Mouse (Mus musculus) B cell, adult 2 months (primary cell): ENCODE data around the gene Synj2.

Source experiments
- DNase-seq, 2 experiments: peaks; one replicate each; pipeline ENCODE4 v3.0.0; 2022

The Synj2 gene

DNA sequence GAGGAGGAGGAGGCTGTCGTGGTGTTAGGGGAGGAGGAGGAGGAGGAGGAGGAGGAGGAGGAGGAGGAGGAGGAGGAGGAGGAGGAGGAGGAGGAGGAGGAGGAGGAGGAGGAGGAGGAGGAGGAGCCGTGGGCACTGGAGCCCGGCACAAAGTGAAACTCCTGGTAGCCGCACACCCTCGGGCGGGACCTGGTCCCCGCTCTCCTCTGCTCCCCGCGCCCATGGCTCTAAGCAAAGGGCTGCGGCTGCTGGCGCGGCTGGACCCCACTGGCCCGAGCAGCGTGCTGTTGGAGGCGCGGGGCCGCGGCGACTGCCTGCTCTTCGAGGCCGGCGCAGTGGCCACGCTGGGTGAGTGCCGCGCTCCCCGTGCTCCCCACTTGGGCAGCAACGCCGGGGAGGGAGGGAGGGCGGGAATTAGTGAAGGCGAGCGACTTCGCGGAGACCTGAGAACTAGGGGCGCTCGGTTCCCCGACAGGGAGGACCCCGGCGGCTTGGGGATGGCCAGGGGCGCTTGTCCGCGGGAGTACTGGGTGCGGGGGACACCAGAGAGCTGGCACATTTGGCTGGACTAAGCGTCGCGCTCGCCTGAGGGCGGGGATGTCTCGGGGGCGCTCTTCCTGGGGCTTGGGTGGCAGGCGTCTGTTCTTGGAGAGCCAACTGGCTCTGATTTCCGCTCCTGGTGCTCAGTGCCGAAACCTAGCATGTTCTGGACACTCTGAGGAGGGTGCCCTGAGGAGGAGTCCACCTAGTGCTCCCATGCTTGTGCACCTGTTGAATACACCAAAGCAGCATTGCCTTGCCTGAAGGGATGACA lies at the start of gene Synj2:
Synj2 (plus strand) TSS at position 51 of the 814 bp plus-strand sequence.
- DNase-seq = peak; percentile 48 to 53

DNA sequence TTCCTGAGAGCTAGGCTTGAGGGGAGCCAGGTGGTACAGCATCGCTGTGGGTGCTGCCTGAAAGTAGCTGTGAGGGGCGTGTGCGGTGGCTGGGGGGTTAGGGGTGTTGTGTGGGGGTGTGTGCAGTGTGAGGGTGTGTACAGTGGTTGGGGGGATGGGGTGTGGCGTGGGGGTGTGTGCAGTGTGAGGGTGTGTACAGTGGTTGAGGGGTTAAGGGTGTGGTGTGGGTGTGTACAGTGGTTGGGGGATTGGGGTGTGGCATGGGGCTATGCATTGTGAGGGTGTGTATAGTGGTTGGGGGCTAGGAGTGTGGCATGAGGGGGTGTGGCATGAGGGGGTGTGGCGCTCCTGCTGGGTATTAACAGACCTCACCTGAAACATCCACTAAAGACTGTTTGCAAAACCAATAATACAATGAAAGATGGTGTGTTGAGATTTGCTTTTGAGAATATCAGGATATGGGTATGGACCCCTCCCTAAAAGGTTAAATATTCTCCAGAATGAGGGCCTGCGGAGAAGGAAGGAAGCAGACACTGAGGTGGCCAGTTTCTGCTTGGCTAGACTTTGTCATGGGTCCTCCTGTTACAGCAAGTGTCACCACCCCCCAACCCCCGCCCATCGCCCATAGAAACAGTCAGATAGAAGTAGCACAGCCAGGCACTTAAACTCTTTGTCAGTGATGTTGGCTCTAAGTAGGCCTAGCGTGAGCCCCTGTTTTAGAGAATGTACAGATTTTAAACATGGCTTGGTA lies 49.0 kb upstream of the Synj2 start:
- no peak for DNase-seq

- DNase-seq = no peak
These were observed 48.0 kb upstream of the Synj2 start for GRCm38 (mm10) chr17:5893092-5893491.

- DNase-seq = no peak
These were observed 47.4 kb upstream of the Synj2 start for GRCm38 (mm10) chr17:5893574-5894148.

GRCm38 (mm10) chr17:5896066-5896465 lies 45.0 kb upstream of the Synj2 start:
- no peak for DNase-seq

GRCm38 (mm10) chr17:5896607-5897006 lies 44.5 kb upstream of the Synj2 start:
- DNase-seq = no peak

GRCm38 (mm10) chr17:5897326-5898200 lies 43.5 kb upstream of the Synj2 start:
- peak; percentile 61 to 70 for DNase-seq

- no peak for DNase-seq
These were observed 41.8 kb upstream of the Synj2 start for GRCm38 (mm10) chr17:5899251-5899650.

DNA sequence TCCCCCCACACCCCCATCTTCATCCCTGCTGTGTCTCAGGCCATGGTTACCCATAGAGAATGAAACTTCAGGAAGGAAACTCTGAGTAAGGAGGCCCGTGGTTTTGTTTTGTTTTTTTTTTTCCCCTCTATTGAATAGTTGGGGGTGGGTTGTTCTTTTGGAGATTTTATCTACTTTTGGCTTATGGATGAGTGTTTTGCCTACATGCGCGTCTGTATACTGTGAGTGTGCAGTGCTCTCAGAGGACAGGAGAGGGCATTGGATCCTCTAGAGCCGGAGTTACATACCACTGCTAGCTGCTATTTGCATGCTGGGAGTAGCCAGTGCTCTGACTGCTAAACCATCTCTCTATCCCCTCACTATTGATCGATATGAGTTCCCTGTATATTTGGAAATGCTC lies 39.7 kb upstream of the Synj2 start:
- no peak for DNase-seq

- DNase-seq = no peak
These were observed 37.3 kb upstream of the Synj2 start for GRCm38 (mm10) chr17:5903630-5904301.

GRCm38 (mm10) chr17:5909681-5910080 lies 31.4 kb upstream of the Synj2 start:
- DNase-seq = no peak

DNA sequence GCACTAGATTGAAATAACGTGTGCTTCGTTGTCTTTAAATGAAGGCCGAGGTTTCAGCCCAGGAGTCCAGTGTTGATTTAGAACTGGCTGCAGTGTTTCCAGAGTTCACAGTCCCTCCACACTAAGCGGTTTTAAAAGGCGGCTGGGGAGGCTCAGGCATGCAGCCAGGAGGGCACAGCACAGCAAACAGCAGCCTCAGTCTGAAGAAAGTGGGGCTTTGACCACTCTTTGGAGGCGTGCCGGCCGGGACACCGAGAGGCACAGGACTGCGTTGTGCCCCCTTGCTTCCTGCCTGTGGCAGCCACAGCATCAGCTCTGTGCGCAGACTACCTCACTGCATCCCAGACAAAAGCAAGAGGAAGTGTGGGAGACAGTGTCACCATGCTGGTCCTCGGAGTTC lies 29.5 kb upstream of the Synj2 start:
- DNase-seq = no peak

- no peak for DNase-seq
These were observed 28.3 kb upstream of the Synj2 start for GRCm38 (mm10) chr17:5912797-5913196.

DNA sequence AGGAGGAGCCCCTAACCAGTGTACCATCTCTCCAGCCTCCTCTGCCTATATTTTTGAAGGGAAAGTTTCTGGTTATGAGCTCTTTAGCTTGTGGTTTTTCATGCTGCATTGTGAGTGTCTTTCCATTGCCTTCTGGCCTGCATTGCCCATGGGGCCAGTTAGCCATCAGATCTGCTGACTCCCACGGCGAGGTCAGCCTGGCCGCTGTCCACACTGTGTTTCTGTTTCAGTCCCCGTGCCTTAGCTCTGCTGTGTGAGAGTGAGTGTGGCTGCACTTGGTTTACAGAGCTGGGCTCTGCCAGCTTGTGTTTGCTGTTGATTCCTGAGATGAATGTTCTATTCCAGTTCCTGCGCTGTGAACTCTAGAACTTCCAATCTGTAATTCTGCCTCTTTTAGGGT lies 26.9 kb upstream of the Synj2 start:
- DNase-seq = no peak

- DNase-seq = no peak
These were observed 19.1 kb upstream of the Synj2 start for GRCm38 (mm10) chr17:5921954-5922353.

- DNase-seq = peak; percentile 40 to 46
These were observed 17.8 kb upstream of the Synj2 start for GRCm38 (mm10) chr17:5923281-5923680.

DNA sequence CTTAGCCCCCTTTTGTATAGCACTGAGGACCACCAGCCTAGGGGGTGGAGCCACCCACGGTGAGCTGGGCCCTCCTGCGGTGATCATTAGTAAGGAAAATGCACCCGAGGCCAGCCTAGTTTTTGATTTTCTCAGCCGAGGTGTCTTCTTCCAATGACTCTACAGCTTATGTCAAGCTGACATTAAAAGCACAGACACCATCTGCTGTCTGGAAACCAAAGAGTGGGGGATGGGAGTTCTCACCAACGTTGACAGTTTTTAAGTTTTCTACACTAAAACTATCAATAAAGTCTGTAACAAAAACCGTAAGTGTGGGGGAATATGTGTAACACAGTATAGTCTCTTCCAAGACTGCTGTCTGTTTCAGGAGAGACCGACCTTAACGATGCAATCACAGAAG lies 16.8 kb upstream of the Synj2 start:
- no peak for DNase-seq

- DNase-seq = no peak
These were observed 14.4 kb upstream of the Synj2 start for GRCm38 (mm10) chr17:5926710-5927109.

DNA sequence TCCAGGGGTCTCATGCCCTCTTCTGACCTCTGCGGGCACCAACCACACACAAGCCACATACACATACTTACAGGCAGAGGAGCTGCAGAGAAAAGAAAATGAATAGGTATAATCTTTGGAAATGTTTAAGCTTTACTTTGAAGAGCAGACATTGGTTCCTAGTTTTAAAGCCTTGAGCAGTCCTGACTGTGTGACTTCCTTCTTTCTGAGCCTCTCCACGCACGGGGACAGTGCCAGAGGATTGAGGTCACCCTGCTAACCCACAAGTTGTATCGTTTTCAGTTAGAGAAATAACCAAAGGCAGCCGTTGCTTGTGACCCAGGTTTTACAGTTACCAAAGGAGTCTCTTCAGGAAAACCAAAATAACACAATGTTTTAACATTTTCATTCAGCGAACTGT lies 12.0 kb upstream of the Synj2 start:
- no peak for DNase-seq

DNA sequence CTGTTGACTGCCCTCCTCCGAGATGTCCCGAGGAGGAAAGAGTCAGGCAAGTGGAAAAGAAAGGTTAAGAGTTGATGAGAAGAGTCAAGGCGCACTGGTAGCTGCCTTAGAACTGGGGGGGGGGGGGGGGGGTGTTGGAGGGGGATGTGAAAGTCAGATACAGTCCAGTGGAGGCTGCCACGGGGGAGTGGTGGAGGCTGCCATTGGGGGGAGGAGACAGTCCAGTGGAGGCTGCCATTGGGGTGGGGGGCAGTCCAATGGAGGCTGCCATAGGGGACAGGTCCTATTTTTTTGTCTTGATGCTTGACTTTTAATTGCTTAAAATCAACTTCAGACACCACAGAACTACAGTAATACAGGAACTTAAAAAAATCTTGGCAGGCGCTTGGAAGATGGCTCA lies 8.9 kb upstream of the Synj2 start:
- DNase-seq = peak; percentile 62

DNA sequence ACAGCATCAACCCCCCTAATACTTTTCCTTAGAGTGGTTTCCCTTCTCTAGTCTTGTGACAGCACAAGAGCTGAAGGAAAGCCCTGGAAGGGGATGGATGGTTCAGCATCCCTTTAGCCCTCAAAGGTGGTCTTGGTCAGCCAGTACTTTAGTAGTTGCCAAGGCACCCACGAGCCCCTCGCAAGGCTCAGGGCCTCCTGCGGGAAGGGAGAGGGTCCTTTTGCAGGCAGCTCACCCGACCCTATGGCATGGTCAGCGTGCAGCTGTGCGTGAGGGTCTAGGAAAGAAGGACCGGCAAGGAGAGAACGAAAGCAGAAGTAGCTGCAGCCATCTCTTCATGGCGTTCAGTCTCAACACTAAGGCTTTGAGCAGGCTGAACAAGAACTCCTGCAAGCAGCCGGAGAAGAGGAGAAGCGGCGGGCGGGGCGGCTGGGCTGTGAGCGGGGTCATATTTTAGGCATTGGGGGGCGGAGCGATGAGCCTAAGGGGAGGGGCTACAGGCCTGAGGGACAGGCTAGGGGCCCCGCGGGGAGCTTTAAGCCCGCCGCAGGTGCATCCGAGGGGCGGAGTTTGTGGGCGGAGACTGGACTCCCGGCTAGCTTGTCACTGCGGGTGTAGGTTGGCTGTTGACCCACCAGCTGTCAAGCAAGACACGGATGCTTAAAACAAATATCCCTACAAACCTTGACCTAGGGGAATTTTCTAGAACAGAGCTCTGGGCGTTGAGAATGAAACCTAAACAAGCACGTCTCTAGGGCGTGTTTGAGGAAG lies 6.3 kb upstream of the Synj2 start:
- DNase-seq = peak; percentile 90 to 91
